Mouse (Mus musculus) left cerebral cortex, postnatal 4 days (tissue): Measurements from ENCODE around the gene Prok2. TPM values are rescaled to one million over a fixed set of nuclear protein-coding genes. Genes with fewer than 3 reads are reported as not detected.

Experiments
- DNase-seq: peaks from one replicate; pipeline ENCODE4 v3.0.0-alpha.2; 2022
- intact Hi-C: fragments of 180-260 bp; cut with DNase I; formaldehyde crosslinking; loops from one replicate; pipeline ENCODE4 v1.15.1; 2025
- total RNA-seq, 2 experiments: library from RNA; stranded (reverse); gene quantifications; 2 replicates each; pipeline ENCODE4 v1.2.3; 2021

Prok2 gene
- total RNA-seq, 2 experiments from 2014 or later = 0.78 to 2.7 TPM

DNA sequence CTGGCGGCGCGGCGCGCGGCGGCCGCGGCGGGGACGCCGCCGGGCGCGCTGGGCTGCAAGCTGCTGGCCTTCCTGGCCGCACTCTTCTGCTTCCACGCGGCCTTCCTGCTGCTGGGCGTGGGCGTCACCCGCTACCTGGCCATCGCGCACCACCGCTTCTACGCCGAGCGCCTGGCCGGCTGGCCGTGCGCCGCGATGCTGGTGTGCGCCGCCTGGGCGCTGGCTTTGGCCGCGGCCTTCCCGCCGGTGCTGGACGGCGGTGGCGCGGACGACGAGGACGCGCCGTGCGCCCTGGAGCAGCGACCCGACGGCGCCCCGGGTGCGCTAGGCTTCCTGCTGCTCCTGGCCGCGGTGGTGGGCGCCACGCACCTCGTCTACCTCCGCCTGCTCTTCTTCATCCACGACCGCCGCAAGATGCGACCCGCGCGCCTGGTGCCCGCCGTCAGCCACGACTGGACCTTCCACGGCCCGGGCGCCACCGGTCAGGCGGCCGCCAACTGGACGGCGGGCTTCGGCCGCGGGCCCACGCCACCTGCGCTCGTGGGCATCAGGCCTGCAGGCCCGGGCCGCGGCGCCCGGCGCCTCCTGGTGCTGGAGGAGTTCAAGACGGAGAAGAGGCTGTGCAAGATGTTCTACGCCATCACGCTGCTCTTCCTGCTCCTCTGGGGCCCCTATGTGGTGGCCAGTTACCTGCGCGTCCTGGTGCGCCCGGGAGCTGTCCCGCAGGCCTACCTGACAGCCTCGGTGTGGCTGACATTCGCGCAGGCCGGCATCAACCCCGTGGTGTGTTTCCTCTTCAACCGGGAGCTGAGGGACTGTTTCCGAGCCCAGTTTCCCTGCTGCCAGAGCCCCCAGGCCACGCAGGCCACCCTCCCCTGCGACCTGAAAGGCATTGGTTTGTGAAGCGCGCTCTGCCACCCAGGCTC lies 33.0 kb downstream of the Prok2 start:
- intact Hi-C loops = no loop called here
- peak; percentile 27 for DNase-seq

DNA sequence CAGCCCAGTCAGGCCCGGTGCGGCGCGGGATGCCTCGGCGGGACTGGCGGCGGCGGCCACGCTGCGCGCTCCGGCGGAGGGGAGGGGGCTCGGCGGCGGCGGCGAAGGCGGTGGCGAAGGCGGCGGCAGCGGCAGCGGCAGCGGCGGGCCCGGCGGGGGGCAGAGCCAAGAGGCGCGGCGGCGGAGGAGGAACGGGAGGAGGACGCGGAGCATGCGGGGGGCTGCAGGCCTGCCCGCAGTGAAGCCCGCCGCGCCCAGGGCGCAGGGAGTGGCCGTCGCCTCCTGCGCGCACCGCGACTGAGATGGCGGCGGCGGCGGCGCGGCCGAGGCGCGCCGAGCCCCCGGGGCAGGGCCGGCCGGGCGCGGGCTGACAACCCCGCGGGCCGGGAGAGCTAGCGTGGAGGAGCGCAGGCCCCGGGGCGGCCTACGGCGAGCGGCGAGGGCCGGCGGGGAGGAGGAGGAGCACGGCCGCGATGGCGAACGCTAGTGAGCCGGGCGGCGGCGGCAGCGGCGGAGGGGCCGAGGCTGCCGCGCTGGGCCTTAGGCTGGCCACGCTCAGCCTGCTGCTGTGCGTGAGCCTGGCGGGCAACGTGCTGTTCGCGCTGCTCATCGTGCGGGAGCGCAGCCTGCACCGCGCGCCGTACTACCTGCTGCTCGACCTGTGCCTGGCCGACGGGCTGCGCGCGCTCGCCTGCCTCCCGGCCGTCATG lies 33.8 kb downstream of the Prok2 start, which contains the start of gene Gpr27:
Gene Gpr27 (plus strand): TSS at position 474 of the 710 bp plus-strand sequence.
- peak; percentile 47 for DNase-seq
- intact Hi-C loops = no loop called here

DNA sequence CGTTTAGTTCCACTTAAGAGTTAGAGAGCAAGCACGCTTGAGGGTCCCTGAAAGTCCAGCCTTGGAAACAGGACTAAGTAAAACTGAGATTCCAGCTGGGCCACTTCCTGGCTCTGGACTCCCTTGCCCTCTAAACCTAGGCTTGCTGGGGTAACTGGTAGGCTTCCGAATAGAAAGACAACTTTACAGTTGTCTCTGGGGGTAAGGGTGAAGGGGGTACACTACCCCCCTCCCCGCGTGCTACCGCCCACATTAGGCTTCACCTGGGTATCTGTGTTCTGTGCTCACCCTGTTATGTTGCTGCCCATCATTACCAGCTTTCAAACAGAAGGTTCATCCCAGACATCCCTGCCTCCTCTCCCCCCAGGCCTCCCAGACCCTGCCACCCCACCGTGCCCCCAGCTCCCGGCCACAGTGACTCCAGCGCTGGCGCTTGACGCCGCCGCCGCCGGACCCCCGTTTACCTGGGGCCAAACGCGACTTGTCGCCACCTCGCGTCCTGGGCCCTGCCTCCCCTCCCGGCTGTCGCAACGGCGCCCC lies 34.5 kb downstream of the Prok2 start:
- DNase-seq = no peak
- intact Hi-C loops = no loop called here

DNA sequence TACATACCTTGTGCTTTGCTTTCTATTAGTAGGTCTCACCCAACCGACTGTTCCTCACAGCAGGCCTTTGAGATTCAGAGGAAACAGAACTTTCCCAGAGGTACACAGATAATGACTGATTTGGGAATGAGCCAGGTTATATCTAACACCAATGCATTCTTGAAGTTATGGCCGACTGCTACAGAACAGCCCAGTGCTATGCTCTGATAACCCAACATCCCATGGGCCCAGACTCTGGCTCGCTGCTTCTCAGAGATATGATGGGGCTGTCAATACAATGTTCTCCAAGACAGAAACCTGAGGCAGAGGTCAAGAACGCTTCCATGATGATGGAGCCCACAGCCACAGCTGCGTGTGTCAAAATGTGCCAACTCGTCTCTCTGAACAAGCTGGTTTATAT lies 37.7 kb downstream of the Prok2 start:
- intact Hi-C loops = no loop called here
- DNase-seq = no peak

DNA sequence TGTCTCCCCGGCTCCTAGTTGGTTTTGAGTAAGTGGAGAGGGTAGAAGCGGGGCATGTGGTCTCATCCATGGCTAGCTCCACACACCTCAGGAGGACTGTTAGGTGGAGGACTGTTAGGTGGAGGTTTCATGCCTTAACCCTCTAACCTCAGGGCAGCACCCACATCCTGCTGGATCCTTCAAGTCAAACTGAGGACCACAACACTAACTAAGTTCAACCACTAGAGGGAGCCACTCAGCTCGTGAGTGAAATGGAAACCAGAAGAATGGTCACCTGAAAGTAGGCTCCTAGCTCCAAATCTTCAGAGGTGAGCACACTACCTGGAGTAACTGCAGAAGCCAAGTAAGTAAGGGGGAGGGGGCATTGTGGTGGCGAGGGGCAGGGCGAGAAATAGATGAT lies 41.3 kb downstream of the Prok2 start:
- no peak for DNase-seq
- intact Hi-C loops = no loop called here

DNA sequence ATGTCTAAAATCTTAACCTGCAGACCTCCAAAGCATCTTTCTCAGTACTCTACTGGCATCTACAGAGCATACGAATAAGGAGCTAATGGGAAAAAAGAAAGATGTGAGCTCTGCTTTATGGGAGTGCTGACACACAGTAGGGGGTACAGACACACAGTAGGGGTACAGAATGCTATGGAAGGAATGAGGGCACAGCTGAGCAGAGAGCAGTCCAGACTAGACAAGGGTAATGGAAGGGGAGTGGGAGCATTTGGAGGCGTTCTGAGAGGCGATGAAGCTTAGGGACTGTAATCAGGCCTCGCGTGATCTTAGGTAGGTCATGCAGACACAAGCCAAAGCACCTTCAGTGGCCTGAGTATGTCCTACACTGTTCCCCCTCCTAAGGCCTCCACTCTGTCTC lies 42.2 kb downstream of the Prok2 start:
- DNase-seq = no peak
- intact Hi-C loops = no loop called here

DNA sequence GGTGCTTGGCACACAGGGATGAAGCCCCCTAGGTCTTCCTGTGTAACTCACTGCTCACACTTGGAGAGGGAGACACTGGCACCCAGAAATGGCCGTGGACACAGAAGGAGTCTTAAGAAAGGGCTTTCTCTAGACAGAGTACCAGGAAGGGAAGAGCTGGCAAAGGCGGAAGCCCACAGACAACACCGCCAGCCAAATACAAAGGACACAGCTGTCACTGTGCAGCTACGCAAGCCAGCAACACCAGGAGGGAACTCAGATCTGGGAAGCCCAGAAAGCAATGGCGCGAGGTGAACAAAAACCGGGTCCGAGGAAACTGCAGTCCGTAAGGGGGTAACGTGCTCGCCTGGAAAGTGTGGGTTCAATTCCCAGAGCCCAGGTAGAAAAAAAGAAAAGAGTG lies 48.1 kb downstream of the Prok2 start:
- intact Hi-C loops = no loop called here
- peak; percentile 65 for DNase-seq

DNA sequence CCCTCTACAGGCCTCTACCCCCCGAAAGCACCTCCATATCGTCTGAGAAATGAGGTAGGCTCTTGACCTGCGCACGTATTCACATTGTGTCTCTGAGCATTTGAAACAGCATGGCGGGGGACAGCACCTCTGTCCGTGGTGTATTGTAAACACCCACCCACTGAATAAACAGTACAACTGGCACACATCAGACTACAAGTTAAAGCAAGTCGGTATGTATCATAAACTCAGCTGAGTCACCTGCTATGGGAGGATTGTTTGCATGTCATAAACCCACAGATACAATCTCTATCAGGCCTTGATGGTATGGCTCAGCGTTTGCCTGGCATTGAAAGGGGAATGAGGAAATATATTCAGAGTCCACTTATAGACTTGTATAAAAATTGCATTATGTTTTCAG lies 48.9 kb downstream of the Prok2 start:
- intact Hi-C loops = no loop called here
- DNase-seq = no peak

DNA sequence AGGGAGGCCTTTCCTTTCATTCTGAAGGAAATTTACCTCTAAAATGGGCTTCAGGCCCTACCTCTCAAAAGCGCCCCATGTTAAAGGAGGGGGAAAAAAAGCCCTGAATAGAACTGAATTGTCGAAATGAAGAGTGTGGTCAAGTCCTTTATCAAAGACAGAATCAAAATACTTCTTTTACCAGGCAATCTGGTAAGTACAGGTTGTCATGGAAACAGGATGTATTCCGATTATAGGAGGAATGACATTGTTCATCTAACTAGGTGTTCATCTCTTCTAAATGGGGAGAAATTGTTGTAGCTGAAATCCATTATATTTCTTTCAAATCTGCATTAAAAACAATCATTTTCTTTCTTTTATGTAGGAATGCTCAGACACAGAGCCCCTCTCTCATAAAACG lies 51.7 kb downstream of the Prok2 start:
- DNase-seq = no peak
- intact Hi-C loops = no loop called here

DNA sequence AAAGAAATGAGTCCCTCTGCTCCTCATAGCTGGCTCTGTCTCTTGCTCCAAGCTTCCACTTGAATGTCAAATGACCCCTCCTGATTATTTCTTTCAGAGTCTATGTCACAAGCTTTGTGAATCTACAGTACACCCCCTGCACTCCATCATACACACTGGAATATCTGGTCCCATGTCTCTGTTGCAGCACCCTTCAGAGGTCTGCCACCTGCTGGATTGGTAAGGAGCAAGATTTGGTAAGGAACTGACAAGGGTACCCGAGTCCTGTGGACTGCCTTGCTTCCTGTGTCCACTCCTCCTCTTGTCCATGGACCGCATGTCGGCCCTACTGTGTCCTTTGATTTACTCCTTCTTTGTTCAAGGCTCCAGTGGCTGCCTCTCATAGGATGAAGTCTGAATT lies 54.4 kb downstream of the Prok2 start:
- intact Hi-C loops = no loop called here
- DNase-seq = no peak

DNA sequence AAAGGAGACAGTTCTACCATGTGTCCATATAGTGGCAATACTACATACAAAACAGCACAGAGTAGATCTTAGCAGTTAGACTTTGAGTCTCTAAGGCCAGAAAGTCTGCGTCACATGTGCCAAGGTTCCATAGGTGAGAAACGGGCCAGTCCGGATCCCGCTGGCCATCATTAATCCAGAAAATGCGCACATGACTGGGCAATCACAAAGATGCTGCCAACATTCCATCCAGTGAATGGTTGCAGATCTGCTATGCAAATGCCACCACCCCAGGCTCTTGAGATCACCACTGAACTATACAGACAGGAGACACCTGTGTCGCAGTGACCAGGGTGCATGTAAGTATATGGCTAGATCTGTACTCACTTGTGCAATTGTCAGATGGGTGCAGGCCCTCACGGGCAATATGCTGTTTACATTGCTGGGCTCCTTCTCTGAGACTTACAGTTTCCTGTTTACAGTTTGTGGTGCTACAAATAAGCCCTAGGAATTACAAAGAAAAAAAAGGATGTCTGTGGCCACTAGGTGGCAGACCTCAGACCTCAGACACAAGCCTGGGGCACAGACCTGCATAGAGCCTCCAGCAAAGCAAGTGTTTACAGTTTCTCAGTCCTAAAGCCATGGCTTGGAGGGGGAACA lies 55.6 kb downstream of the Prok2 start:
- intact Hi-C loops = no loop called here
- peak; percentile 64 for DNase-seq

DNA sequence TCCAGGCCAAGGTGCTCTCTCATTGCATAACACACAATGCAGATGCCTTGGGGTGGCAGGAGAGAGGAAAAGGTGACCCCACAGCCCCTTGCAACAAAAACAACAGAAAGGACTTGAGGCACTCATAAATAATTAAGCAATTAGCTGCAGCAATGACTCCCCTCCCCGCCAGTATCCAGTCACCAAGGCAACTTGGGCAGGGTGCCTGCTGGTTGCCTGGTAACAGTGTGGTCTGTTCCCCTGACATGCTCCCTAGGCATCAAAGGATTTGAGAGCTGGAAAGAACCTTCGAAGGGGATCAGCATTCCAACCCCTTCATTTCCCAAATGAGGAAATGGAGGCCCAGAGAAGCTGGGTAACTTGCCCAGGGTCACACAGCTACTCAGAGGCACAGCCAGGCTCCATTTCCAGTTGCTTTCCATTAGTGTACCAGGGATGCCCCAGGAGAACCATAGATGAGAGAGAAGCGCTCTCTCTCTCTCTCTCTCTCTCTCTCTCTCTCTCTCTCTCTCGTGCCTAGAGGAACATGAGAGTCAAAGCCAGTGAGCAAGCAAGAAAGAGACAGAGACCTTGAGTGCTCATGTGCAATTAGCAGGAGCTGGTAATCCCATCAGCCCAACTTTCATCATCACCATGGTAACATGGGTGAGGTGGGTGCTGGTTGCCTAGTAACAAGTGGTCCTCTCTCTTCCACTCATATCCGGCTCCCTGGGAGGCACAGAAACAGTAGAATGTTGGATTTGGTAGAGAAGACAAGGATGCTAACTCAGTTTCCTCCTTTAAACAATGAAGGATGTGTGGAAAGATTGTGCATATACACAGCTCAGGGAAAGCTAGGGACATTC lies 56.5 kb downstream of the Prok2 start:
- peak; percentile 92 for DNase-seq
- intact Hi-C loops = no loop called here

DNA sequence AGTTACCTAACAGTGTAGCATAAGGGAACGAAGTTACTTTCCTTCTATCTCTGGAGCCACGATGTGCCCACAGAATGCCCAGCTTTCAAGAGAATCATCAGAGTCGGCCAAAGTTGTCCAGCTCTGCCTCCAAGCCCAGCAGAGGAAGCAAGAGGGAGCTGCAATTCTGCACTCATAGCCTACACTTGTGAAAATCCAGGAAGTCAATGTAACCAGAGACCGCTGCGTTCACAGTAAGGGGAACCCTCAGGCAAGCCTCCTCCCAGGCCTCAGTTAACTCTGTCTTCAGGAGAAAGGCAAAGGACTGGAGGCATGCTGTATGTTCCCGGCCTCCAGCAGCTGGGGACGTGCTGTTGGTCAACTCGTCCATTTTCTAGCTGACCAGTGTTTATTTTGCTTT lies 58.9 kb downstream of the Prok2 start:
- DNase-seq = peak; percentile 19
- intact Hi-C loops = no loop called here

DNA sequence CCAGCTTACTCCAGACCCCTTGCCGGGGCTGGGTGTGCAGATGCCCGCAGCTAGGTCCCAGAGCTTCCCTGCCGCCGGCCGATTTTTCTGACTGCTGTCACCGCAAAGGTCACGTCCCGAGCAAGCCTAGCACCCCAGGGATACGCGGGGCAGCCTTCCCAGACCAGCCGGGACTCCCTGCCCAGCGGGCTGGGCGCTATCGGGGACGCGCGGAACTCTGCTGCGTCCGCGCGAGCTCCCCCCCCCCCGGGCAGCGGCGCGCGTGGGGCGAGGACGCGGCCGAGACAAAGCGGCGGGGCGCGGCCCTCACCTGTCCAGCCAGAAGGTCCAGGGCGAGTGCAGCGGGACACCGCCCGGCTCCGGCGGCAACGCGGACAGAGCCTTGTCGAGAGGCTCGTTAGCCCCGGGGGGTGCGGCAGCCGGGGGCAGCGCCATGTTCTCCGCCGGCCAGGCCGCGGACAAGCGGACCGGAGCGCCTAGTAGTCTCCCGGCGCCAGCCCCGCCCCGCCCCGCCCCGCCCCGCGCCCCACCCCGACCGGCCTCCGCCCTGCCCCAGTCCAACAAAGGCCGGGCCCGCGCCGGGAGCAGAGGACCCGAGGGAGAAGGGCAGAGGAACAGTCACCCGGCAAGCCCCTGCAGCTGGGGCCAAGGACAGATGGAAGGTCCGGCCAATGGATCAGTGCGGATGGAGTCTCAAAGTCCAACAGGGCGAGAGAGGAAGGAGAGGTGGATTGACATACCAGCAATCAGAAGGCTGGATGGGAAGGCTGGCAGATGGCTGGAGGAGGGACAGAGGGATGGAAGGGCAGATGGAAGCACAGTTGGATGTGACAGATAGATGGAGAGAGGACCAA lies 59.6 kb downstream of the Prok2 start, which contains the start of the genes Eif4e3 and Gm20696:
Gene Eif4e3 (minus strand): TSS at position 454 of the 854 bp plus-strand sequence.
Gene Gm20696 (minus strand): TSS at position 480 of the 854 bp plus-strand sequence.
- intact Hi-C loops = no loop called here
- DNase-seq = peak; percentile 84

DNA sequence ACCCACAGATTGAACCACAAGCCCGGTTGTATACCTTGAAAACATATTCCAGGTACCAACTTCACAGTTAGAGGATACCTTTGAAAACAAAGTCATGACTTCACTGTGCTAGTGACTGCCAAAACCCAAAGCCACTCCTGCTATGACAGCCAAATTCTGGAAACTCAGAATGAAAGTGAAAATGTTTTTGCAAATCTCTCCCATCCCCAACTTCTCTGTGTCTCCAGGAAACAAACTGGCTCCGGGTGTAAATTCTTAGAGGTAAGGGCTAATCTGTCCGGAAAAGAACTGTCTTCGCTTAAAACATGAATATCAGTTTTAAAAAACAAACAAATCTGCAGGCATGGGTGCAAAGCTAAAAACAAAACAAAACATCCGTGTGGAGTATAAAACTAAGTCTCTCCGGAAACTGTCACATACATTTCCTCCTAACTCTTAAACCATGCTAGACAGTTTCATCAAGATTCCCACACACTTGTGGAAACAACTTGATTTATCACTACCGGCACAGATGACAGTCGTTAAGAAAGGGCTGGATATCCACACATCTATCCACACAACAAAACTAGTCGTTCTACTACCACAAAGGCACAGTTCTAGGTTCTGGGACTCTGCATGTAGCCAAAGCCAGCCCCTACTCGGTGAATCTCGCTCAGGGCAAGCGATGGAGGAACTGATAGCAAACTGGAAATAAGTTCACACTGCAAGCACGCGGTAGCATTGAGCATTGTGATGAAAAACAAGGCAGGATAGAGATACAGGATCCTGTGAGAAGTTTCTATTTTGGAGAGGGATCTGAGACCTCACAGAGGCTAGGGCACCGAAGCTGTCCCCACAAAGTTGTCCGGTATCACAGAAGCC lies 60.5 kb downstream of the Prok2 start:
- intact Hi-C loops = no loop called here

DNA sequence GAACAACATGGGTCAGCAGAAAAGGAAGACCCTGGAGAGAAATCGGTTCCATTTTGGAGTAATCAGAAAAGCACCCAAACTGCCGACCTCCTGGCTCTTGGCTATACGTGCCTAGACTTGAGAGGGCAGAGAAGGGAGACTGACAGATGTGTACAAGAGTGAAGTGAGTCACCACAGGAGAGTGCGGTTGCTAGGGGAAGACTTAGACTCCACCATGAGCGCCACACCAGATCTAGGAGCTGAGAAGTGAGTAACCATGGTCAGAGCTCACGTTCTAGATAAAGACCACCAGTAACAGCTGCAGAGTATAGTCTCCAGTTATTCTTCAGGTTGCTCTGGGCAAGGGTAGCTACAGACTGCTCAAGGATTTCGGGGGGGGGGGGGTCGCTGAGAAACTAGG lies 63.0 kb downstream of the Prok2 start:
- intact Hi-C loops = no loop called here
- DNase-seq = no peak

More for the DNA sequence above, 60.5 kb downstream of the Prok2 start:
- no peak for DNase-seq
